Mouse (Mus musculus) CH12.LX (cell line): ENCODE data around the gene H2afj. TPM values are rescaled to one million over a fixed set of nuclear protein-coding genes. Genes with fewer than 3 reads are reported as not detected.

ENCODE experiments used
- DNase-seq: peaks from one replicate; pipeline ENCODE4 v3.0.0-alpha.2; 2013; ENCODE audit errors: extremely low read depth
- H3K27ac ChIP-seq: 2 replicates; pipeline ENCODE4 v1.5.1; 2012; ENCODE audit warnings: low read depth, mild to moderate bottlenecking, control low read depth, moderate library complexity; ENCODE audit not compliant: insufficient read depth
- H3K27me3 ChIP-seq: replicated peaks from 2 replicates; pipeline ENCODE3; 2012; ENCODE audit warnings: inconsistent platforms
- H3K36me3 ChIP-seq, 2 experiments: replicated peaks in 1 of 2; 2 replicates each; pipeline versions ENCODE3 to v1.6.1; 2012; ENCODE audit warnings: inconsistent platforms in 1 of 2, low read length in 1 of 2, mild to moderate bottlenecking in 1 of 2, mixed read lengths in 1 of 2, moderate library complexity in 1 of 2; ENCODE audit not compliant: control insufficient read depth in 1 of 2, insufficient read depth in 1 of 2
- H3K4me1 ChIP-seq, 2 experiments: 2 replicates each; pipeline ENCODE4 v1.6.1; 2012; ENCODE audit warnings: inconsistent platforms in 1 of 2, moderate library complexity in 1 of 2; ENCODE audit not compliant: insufficient read depth in 2 of 2, control insufficient read depth in 1 of 2
- H3K4me2 ChIP-seq: 2 replicates; pipeline ENCODE4 v1.6.1; 2012; ENCODE audit warnings: low read depth, mild to moderate bottlenecking, control low read depth; ENCODE audit not compliant: poor library complexity, insufficient read depth, severe bottlenecking
- H3K4me3 ChIP-seq, 3 experiments: fragments of 150-350 bp in 1 of 3; sonication (generic) in 1 of 3; replicated peaks in 1 of 3; 2 replicates each; pipeline versions ENCODE3 to v1.5.1; 2011 to 2012; ENCODE audit warnings: low read depth in 2 of 3, low read length in 2 of 3, mild to moderate bottlenecking in 2 of 3, moderate library complexity in 2 of 3, control low read depth in 1 of 3, improper control_type of control experiment in 1 of 3, inconsistent platforms in 1 of 3, mixed read lengths in 1 of 3; ENCODE audit not compliant: poor library complexity in 1 of 3
- H3K79me2 ChIP-seq: replicated peaks from 2 replicates; pipeline ENCODE4 v1.6.1; 2012; ENCODE audit warnings: mild to moderate bottlenecking, moderate library complexity; ENCODE audit not compliant: control insufficient read depth, poor library complexity, insufficient read depth, severe bottlenecking; ENCODE audit errors: extremely low read depth
- H3K9ac ChIP-seq: 2 replicates; pipeline ENCODE4 v1.6.1; 2012; ENCODE audit warnings: low read depth, mild to moderate bottlenecking, control low read depth, moderate library complexity; ENCODE audit not compliant: insufficient read depth
- H3K9me3 ChIP-seq: replicated peaks from 2 replicates; pipeline ENCODE3; 2012; ENCODE audit warnings: low read length, inconsistent platforms, mixed read lengths
- CTCF ChIP-seq, 2 experiments: IDR thresholded peaks in 1 of 2; conservative IDR thresholded peaks in 1 of 2; 2 replicates each; pipeline ENCODE4 v1.5.1; 2011 to 2012; ENCODE audit warnings: low read depth in 2 of 2, low read length in 2 of 2, improper control_type of control experiment in 1 of 2, inconsistent platforms in 1 of 2, mild to moderate bottlenecking in 1 of 2, moderate library complexity in 1 of 2
- ELF1 ChIP-seq: IDR thresholded peaks from 2 replicates; pipeline ENCODE4 v1.6.1; 2014; ENCODE audit warnings: low read depth, mild to moderate bottlenecking, inconsistent platforms, low read length, improper control_type of control experiment
- EP300 ChIP-seq: IDR thresholded peaks from 2 replicates; pipeline ENCODE4 v1.6.1; 2011; ENCODE audit warnings: low read length, improper control_type of control experiment
- ETS1 ChIP-seq: conservative IDR thresholded peaks from 2 replicates; pipeline ENCODE4 v1.6.1; 2012; ENCODE audit warnings: low read depth, mild to moderate bottlenecking, inconsistent platforms, low read length, improper control_type of control experiment, moderate library complexity
- GABPA ChIP-seq: IDR thresholded peaks from 2 replicates; pipeline ENCODE4 v1.6.1; 2012; ENCODE audit warnings: low read depth, low read length, improper control_type of control experiment, inconsistent platforms; ENCODE audit not compliant: insufficient replicate concordance
- HCFC1 ChIP-seq: IDR thresholded peaks from 2 replicates; pipeline ENCODE4 v1.6.1; 2012; ENCODE audit warnings: low read depth, mild to moderate bottlenecking, inconsistent platforms, low read length, improper control_type of control experiment
- IRF4 ChIP-seq: IDR thresholded peaks from 2 replicates; pipeline ENCODE4 v1.6.1; 2014; ENCODE audit warnings: low read depth, mild to moderate bottlenecking, inconsistent platforms, low read length, improper control_type of control experiment
- JUND ChIP-seq: conservative IDR thresholded peaks from 2 replicates; pipeline ENCODE4 v1.6.1; 2011; ENCODE audit warnings: low read depth, low read length, improper control_type of control experiment
- KAT2A ChIP-seq: IDR thresholded peaks from 2 replicates; pipeline ENCODE4 v1.6.1; 2012; ENCODE audit warnings: low read length, improper control_type of control experiment, inconsistent platforms; ENCODE audit not compliant: insufficient replicate concordance
- MAFK ChIP-seq: IDR thresholded peaks from 2 replicates; pipeline ENCODE4 v1.6.1; 2011; ENCODE audit warnings: low read length, improper control_type of control experiment; ENCODE audit not compliant: insufficient replicate concordance
- MAZ ChIP-seq: IDR thresholded peaks from 2 replicates; pipeline ENCODE4 v1.6.1; 2012; ENCODE audit warnings: low read depth, mild to moderate bottlenecking, inconsistent platforms, low read length, improper control_type of control experiment, moderate library complexity
- MEF2A ChIP-seq: IDR thresholded peaks from 2 replicates; pipeline ENCODE4 v1.6.1; 2014; ENCODE audit warnings: low read depth, mild to moderate bottlenecking, inconsistent platforms, low read length, improper control_type of control experiment, borderline replicate concordance
- MXI1 ChIP-seq: IDR thresholded peaks from 2 replicates; pipeline ENCODE4 v1.6.1; 2011; ENCODE audit warnings: mild to moderate bottlenecking, low read depth, low read length, improper control_type of control experiment
- MYC ChIP-seq: IDR thresholded peaks from 2 replicates; pipeline ENCODE4 v1.6.1; 2011; ENCODE audit warnings: low read depth, mild to moderate bottlenecking, improper control_type of control experiment, low read length
- POLR2A ChIP-seq: IDR thresholded peaks from 2 replicates; pipeline ENCODE4 v1.6.1; 2011; ENCODE audit warnings: low read depth, mild to moderate bottlenecking, improper control_type of control experiment, low read length
- POLR2AphosphoS2 ChIP-seq: IDR thresholded peaks from 2 replicates; pipeline ENCODE4 v1.6.1; 2011; ENCODE audit warnings: low read depth, low read length, improper control_type of control experiment
- SIN3A ChIP-seq: IDR thresholded peaks from 2 replicates; pipeline ENCODE4 v1.6.1; 2012; ENCODE audit warnings: low read length, improper control_type of control experiment, inconsistent platforms
- SMC3 ChIP-seq: IDR thresholded peaks from 2 replicates; pipeline ENCODE4 v1.6.1; 2011; ENCODE audit warnings: low read depth, low read length, improper control_type of control experiment
- TBP ChIP-seq: conservative IDR thresholded peaks from 2 replicates; pipeline ENCODE4 v1.6.1; 2011; ENCODE audit warnings: low read depth, low read length, improper control_type of control experiment
- USF1 ChIP-seq: IDR thresholded peaks from 2 replicates; pipeline ENCODE4 v1.6.1; 2014; ENCODE audit warnings: low read depth, mild to moderate bottlenecking, inconsistent platforms, low read length, improper control_type of control experiment
- USF2 ChIP-seq: conservative IDR thresholded peaks from 2 replicates; pipeline ENCODE4 v1.6.1; 2011; ENCODE audit warnings: low read depth, low read length, improper control_type of control experiment
- ZC3H11A ChIP-seq: IDR thresholded peaks from 2 replicates; pipeline ENCODE4 v1.6.1; 2012; ENCODE audit warnings: low read depth, mild to moderate bottlenecking, inconsistent platforms, low read length, improper control_type of control experiment
- ZKSCAN1 ChIP-seq: IDR thresholded peaks from 2 replicates; pipeline ENCODE4 v1.6.1; 2012; ENCODE audit warnings: low read depth, inconsistent platforms, low read length, improper control_type of control experiment, borderline replicate concordance
- ZMIZ1 ChIP-seq: IDR thresholded peaks from 2 replicates; pipeline ENCODE4 v1.6.1; 2012; ENCODE audit warnings: low read depth, mild to moderate bottlenecking, inconsistent platforms, low read length, improper control_type of control experiment
- ZNF384 ChIP-seq: IDR thresholded peaks from 2 replicates; pipeline ENCODE4 v1.6.1; 2012; ENCODE audit warnings: low read depth, low read length, improper control_type of control experiment, inconsistent platforms
- dilution Hi-C: fragments of 300-500 bp; cut with MboI; formaldehyde crosslinking; loops from 2 replicates; pipeline ENCODE4 v1.14.3; 2020; ENCODE audit warnings: low sequenced_read_pairs; ENCODE audit not compliant: extremely low pct_unique_long_range_greater_than_20kb, extremely low pct_ligation_motif_present
- in situ Hi-C: fragments of 300-500 bp; cut with MboI; formaldehyde crosslinking; loops from 3 replicates; pipeline ENCODE4 v1.14.3; 2019; ENCODE audit warnings: low sequenced_read_pairs, low pct_ligation_motif_present, low pct_unique_long_range_greater_than_20kb, mixed read lengths
- polyA plus RNA-seq: library from polyadenylated mRNA; unstranded; fragments of >175 nt; gene quantifications from 2 replicates; pipeline ENCODE4 v1.2.1, GENCODE M21; 2012; ENCODE audit warnings: low read depth; ENCODE audit not compliant: insufficient read length
- total RNA-seq, 2 experiments: library from RNA; depleted of rRNA; stranded (reverse); fragments of 300-350 nt in 1 of 2; fragments of >200 nt in 1 of 2; gene quantifications; 2 replicates each; pipeline ENCODE4 v1.2.3; 2012 to 2014

Gene H2afj
- total and polyA plus RNA-seq, 3 experiments: 124 to 217 (median 158) TPM

DNA sequence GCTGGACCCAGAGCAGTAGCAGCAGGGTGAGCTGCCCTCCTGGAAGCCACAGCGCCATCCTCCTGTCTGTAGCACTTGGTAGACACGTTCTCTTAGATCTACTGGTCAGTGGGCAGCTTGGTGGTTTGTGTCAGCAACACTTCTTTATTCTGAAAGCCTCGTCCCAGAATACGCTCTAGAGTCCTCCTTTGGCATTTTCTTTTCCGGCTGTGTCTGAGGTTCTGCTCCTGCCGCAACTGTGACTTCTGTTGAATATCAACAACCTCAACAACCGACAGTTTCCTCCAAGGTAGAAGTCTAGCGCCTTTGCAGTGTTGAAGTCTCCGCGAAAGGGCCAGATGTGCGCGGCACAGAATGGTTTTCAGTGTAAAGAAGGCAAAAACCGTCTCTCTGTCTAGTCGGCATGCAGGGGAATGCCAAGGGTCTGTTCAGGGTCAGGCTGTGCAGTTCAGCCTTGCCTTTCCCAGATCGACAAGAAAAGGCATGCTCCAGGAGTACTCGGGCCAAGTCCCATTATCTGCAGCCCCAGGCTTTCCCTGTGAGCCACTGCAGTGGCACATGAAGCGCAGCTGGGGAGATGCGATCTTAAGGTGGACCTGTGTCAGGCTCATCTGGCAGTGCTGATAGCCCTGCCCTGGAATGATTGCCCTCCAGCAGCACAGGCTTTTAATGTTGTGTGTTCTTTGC, 49.3 kb downstream of the H2afj start, which contains the start of gene Art4:
Gene Art4 (minus strand): TSS at position 548 of the 687 bp plus-strand sequence.
- H3K36me3 ChIP-seq: peaks cover 2 to 33% of the 10 kb centered on the region in 2 experiments
- H3K27me3 ChIP-seq: no peaks in the 10 kb centered on the region
- dilution Hi-C loops (loop anchor here (25.0 kb wide), 1 partner anchor 130 kb away; no protein-coding TSS in a partner anchor), in situ Hi-C loops (loop anchor here (5.0 kb wide), 1 partner anchor 130 kb away; no protein-coding TSS in a partner anchor)
- peaks cover 19 to 44% of the 10 kb centered on the region in 2 experiments for H3K4me1 ChIP-seq
- no peak within 1 kb of the TSS for H3K4me3 ChIP-seq
- TF ChIP-seq IRF4 (no peak), ZNF384 (no peak), ZMIZ1 (no peak), USF2 (no peak), USF1 (no peak), MAFK (no peak), MAZ (no peak), MXI1 (no peak), ZC3H11A (no peak), ELF1 (no peak), KAT2A (no peak), CTCF (conservative IDR thresholded peaks at IDR 0.05 in 1 of 2, IDR thresholded peaks at IDR 0.05 in 1 of 2; ENCODE audit: low read depth in 2 of 2, low read length in 2 of 2) (no peak), MYC (no peak), ETS1 (no peak), POLR2AphosphoS2 (no peak), ZKSCAN1 (no peak), TBP (no peak), SMC3 (no peak), GABPA (no peak), SIN3A (no peak)
- H3K4me2 ChIP-seq: no peak within 1 kb of the TSS
- H3K9me3 ChIP-seq: no peaks in the 10 kb centered on the region
- no peaks in the 10 kb centered on the region for H3K79me2 ChIP-seq
- no peak within 1 kb of the TSS for H3K9ac ChIP-seq
- DNase-seq: no peak
- no peak within 1 kb of the TSS for H3K27ac ChIP-seq

DNA sequence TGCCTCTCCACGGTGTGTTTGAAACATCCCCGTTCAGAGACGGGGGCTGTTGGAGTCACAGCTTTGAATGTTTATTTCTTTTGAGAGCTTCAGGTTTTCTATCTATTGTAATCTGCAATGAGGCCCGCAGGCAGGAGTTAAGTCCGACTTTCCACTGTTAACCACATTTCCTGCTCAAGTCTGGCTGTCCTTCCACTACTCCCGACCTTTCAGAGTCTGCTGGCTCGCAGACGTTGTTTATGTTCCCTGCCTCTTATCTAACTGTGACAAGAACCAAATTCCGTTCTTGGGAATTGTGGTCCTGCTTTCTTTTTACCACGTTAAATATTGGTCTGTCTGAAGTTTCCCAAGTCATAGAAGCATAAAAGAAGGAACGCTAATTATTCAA, 49.8 kb downstream of the H2afj start:
- in situ Hi-C loops (loop anchor here (5.0 kb wide), 1 partner anchor 129 kb away; no protein-coding TSS in a partner anchor), dilution Hi-C loops (loop anchor here (25.0 kb wide), 1 partner anchor 129 kb away; no protein-coding TSS in a partner anchor)
- no peak overlapping the region for H3K4me2 ChIP-seq
- H3K9me3 ChIP-seq: no peaks in the 10 kb centered on the region
- no peak overlapping the region for H3K9ac ChIP-seq
- DNase-seq: no peak
- H3K4me3 ChIP-seq: no peak overlapping the region
- no peaks in the 10 kb centered on the region for H3K27me3 ChIP-seq
- peaks cover 2 to 38% of the 10 kb centered on the region in 2 experiments for H3K36me3 ChIP-seq
- no peak overlapping the region for H3K27ac ChIP-seq
- peaks cover 16 to 38% of the 10 kb centered on the region in 2 experiments for H3K4me1 ChIP-seq
- H3K79me2 ChIP-seq: no peaks in the 10 kb centered on the region
- TF ChIP-seq ZMIZ1: no peak
- no peak for TF ChIP-seq ELF1
- TF ChIP-seq ZC3H11A: no peak
- TF ChIP-seq EP300: no peak
- no peak for TF ChIP-seq CTCF (conservative IDR thresholded peaks at IDR 0.05 in 1 of 2, IDR thresholded peaks at IDR 0.05 in 1 of 2; ENCODE audit: low read depth in 2 of 2, low read length in 2 of 2)
- TF ChIP-seq MYC: no peak
- TF ChIP-seq POLR2A: no peak
- TF ChIP-seq TBP: no peak
- no peak for TF ChIP-seq KAT2A
- no peak for TF ChIP-seq MEF2A
- no peak for TF ChIP-seq GABPA
- TF ChIP-seq MAZ: no peak
- TF ChIP-seq HCFC1: no peak
- no peak for TF ChIP-seq ZKSCAN1
- no peak for TF ChIP-seq JUND
